Mouse (Mus musculus): Measurements from ENCODE around the gene Pex11g.

Gene Pex11g

DNA sequence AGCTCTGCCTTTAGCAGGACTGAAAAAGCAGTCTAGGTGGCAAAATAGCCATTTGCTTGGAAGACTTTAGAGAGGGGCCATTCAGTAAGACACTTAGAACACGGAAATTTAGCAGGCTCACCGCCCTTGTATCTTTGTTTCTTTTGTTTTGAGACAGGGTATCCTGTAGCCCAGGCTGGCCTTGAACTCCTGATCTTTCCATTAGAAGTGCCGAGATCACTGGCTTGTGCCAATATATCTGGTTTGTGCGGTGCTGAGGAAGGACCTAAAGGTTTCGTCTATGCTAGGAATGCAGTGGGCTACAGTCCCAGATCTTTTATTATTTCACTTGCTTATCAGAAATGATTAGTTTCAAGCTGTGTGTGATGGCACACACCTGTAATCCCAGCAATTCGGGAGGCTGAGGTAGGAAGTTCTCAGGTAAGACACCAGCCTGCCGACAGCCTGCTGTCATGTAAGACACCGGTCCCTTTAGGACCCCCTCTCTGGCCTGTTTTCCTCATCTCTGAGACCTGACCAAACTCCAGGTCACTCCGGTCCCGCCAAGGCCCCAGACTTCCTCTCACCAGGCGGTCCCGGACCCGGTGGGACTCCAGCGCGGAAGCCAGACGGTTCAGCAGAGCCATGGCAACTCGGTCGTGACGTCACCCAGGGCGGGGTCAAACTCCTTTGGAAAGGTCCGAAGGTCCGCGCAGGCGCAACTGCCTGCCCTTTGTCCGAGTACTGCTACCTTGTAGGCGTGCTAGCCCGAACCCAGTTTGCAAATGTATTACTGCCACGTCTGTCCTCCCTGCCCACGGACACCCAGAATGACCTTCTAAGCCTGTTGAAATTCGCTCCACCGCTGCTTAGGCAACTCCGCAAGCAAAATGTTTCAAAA is at the start of gene Pex11g:
TSS of gene Pex11g (minus strand) at position 675 of the 880 bp plus-strand sequence.
- DNase-seq (ENCODE audit: low spot score) = peak; percentile 99

DNA sequence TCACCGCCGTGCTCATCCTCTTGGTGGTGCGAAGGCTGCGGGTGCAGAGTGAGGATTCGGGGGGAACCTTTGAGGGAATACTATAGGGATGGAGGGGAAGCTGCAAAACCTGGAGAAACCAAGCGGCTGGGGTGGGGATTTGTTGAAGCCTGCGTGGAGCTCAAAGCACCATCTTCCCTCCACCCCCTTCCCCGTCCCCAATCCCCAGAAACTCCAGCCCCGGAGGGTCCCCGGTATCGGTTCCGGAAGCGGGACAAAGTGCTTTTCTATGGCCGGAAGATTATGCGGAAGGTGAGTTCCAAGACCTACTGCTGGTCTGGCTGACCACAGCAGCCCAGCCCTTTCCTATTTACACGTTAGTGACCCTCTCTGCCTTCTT is 49.6 kb upstream of the Pex11g start:
- DNase-seq (ENCODE audit: low spot score) = peak; percentile 23

DNA sequence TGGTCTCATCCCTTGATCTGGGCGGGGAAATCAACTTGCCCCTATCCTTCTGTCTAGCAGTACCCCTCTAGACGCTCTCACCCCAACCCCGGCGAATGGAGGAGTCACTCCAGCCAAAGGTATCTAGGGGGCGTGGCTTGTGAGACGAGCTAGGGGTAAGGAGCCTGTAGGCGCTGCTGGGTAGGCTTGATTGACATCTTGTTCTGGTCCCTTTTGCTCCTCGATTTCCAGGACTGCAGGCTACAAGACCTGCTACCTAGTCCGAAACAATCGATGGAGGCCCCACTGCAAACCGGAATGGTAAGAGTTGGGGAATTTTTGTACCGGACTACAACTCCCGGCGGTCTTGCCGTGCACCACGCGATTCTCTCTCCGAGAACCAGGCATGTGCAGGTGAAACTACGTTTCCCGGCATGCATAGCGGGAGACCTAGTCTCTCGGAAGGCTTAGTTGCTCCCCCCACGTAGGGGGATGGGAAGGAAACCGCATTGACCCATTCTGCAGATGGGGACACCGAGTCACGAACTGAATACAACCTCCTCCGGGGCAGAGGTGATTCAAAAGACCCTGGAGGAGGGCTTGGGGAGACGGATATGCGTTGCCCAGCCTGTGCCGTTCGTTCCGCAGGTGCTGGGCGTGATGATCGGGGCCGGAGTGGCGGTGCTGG is 49.1 kb upstream of the Pex11g start:
- peak; percentile 96 for DNase-seq (ENCODE audit: low spot score)

DNA sequence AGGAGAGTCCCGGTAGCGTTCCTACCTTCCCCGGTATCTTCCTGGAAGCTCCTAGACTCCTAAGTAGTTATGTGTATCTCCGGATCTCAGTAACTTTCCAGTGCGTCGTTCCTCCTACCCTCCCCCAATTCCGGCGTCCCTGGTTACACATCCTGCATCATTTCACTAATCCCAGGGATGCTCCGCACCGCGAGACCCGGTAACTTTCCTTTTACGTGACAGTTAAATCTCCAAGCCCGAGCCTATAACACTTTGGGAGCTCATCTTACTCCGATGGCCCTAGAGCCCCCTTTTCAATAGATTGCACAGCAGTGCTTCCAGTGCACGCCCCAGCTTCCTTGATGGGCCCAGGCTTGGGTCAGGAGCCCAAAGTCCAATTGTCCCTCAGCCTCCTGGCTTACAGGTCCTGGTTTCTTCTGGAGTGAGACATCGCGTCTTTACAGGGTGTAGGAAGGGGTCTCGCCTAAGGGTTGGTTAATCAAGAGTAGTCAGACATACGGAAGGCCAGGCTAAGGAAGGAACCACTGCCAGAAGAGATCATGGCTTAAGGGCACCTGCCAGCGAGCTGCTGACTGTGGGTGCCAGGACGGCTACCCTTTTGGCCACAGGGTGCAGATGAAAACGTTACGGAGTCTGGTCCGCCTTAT is 48.4 kb upstream of the Pex11g start:
- DNase-seq (ENCODE audit: low spot score) = peak; percentile 41

DNA sequence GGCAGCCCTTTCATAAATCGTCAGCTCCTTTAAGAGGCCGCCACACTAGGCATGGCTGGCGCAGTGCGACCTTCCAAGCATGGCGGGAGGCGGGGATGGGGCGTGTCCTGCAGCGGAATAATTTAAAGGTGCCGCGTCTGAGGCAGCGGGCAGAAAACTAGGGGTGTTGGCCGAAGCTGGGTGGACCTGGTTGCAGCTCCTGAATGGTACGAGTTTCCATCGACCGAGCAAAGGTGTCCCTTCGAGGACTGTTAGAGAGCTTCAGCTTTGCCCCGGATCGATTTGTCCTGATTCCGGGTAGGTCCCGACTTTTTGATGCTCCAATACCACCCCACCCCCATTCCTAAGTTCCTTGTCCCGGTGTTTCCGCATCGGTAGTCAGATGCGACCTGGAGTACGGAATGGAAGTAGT is 47.8 kb upstream of the Pex11g start, which contains the start of gene Pnpla6:
TSS of gene Pnpla6 (plus strand) at position 125 of the 412 bp plus-strand sequence.
- peak; percentile 92 for DNase-seq (ENCODE audit: low spot score)

DNA sequence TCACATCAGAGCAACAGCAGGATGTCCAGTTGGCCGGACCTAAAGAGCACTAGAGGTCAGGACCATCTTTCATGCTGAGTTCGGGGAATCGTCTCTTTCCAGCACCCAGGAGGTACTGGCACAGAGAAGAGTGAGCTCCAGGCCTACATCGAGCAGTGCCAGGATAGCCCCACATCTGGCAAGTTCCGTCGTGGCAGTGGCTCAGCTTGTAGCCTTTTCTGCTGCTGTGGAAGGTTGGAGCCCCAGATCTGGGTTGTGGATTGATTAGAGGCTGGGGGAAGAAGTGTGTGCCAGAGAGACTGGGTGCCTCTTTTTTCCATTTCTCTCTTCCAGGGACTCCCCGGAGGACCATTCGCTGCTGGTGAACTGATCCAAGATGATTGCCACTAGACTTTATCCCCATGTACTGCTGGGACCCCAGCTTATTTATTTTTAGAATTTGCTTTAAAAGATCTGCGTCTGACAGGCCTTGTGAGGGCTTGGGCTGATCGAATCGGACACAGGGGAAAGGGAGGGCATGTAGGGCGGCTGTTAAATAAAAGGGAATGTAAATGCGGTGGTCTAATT is 47.3 kb upstream of the Pex11g start:
- no peak for DNase-seq (ENCODE audit: low spot score)

DNA sequence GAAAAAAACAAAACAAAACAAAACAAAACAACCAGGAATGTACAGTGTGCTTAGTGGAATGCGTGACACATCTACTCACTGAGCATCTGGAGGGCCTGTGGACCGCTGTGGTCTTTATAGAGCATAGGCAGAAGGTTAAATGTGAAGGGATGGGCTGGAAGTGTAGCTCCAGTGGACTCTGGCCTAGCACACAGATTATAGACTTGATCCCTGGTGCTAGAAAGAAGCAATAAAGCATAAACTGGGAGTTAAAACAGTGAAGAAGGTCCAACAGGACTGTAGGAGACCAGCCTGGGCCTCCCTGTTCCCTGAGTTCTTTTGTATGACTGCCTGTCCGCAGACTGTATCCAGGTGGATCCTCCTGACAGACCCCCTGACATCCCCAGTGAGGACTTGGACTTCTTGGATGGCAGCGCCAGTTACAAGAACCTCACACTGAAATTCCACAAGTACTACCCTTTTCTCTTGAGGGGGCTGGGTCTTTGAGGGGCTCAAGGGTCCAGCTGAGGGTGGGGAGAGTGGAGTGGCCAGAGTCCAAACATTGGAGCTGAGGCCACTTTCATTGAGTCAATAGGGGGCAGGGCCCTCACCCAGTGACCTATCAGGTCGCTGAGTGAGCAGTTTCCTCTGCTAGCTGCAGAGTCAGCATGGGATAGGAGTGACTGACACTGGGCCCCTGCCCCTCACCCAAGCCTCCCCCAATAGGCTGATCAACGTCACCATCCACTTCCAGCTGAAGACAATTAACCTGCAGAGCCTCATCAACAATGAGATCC is 40.7 kb upstream of the Pex11g start:
- DNase-seq (ENCODE audit: low spot score) = no peak

DNA sequence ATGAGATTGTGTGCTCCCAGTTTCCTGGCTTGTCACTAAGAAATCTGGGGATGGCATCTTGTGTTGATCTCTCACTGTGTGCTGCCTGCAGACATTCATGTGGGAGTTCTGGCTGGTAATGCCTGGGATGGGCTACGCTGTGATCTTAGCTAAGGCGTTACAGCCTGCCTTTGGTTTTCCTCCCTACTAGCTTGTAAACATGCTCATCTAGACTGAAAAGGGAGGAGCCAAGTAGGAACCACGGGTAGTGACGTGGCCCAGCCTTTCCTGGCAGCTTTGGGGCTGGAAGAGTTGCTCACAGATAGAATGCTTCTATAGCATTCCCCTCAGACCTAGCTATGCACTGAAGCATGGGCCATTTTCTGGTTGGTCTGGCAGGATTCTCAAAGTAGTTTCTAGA is 34.7 kb upstream of the Pex11g start:
- no peak for DNase-seq (ENCODE audit: low spot score)

DNA sequence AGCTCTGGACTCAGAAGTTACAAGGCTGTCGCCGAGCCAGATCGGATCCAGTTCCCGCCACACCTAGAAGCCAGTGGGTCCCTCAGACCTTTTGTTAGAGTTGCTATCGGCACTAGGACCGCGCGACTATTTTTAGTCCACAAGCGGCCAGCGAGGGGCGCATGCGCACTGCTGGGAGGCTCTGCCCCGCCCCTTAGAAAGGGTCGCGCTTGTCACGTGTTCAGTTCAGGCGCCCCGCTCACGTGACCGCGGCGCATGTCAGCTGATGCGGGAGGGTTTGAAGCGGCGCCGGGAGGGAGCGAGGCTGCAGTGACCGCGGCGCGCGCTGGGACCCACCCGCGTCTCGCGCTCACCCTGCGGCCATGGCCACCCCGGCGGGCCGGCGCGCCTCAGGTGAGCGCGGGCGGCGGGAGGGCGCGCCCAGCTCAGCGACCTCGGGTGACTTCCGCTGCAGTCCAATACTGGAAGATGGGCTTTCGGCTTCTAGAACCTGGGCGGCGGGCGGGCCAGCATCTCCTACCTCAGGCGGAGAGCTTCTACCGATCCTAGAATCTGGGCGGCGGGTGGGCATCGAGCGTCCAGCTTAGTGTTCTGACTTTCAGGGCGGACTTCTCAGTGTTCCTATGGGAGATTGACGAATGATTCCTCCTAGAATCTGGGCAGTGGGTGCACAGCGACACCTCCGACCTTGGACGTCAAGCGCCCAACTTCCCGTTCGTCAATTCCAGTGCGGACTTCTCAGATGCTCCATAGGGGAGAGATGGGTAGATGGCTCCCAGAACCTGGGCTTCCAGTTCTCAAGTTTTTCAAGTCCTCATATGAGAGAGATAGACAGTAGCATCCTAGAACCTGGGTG is 33.0 kb upstream of the Pex11g start, which contains the start of gene Mcoln1:
TSS of gene Mcoln1 (plus strand) at position 223 of the 856 bp plus-strand sequence.
- peak; percentile 98 for DNase-seq (ENCODE audit: low spot score)

DNA sequence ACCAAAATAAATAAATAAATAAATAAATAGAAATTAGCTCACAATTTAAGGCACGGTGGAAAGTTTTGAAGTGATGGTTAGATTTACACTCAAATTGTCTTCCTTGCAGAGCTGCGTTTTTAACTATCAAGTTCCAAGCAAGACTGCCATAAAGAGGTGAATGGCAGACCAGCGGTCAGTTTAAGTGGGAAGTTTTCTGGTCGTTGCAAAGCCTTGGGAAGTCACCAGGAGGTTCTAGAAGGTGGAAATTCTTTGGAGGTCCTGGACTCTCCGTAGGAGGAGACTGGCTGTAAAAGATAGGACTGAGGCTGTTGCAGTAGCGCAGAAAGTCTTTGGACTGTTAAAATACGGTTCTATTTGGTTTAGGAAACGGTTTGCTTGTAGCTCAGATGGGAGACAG is 32.3 kb upstream of the Pex11g start:
- no peak for DNase-seq (ENCODE audit: low spot score)

DNA sequence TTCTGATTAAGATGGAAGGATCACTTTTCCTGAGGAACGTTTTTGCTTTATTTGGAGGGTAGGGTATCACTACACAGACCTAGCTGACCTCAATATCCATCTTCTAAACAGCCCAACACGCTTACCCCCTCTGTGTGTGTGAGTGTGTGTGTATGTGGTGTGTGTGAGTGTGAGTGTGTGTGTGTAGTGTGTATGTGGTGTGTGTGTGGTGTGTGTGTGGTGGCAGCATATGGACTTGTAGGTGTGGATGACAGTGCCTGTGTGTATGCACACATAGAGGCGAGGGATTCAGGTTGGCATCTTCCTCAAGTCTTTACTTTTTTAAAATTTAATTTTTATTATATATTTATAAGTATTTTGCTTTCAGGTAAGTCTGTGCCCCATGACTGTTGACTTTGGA is 31.1 kb upstream of the Pex11g start:
- no peak for DNase-seq (ENCODE audit: low spot score)

DNA sequence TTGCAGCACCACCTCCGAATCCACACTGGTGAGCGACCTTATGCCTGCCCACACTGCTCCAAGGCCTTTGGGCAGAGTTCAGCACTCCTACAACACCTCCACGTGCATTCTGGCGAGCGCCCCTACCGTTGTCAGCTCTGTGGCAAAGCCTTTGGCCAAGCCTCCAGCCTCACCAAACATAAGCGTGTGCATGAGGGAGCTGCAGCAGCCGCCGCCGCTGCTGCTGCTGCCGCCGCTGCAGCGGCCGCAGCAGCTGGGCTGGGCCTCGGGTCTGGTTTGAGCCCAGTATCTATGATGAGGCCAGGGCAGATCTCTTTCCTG is 28.9 kb upstream of the Pex11g start:
- no peak for DNase-seq (ENCODE audit: low spot score)

DNA sequence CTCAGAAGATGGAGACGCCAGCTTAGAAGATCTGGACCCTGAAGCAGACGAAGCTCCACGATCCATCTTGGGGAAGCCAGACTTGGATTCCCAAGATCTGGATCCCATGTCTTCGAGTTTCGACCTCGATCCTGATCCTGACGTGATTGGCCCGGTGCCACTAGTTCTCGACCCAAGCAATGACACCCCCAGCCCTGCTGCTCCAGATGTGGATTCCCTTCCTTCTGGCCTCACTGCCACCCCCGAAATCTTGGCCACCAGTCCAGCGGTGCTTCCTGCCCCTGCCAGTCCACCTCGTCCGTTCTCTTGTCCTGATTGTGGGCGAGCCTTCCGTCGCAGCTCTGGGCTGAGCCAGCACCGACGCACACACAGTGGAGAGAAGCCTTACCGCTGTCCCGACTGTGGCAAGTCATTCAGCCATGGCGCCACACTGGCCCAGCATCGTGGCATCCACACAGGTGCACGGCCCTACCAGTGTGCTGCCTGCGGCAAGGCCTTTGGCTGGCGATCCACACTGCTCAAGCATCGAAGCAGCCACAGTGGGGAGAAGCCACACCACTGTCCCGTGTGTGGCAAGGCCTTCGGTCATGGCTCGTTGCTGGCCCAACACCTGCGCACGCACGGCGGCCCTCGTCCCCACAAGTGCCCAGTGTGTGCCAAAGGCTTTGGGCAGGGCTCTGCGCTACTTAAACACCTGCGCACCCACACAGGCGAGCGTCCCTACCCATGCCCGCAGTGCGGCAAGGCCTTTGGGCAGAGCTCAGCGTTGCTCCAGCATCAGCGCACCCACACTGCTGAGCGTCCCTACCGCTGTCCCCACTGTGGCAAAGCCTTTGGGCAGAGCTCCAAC is 28.3 kb upstream of the Pex11g start:
- DNase-seq (ENCODE audit: low spot score) = no peak

DNA sequence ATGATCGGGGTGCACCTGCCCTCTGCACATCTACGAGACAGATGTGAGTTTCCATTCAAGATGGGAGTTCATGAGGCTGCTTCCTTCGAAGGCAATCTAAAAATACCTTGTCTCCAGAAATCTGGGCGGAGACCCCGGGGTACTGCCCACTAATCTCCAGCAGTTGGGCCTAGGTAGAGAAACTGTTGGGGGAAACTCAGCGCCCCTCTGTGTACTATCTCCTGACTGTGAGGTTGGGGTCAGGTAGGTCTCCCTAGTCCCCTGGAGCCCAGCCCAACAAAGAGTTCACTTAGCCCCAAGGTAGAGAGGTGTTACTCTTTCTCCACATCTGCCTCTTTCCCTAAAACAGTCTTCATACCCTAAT is 26.3 kb upstream of the Pex11g start:
- no peak for DNase-seq (ENCODE audit: low spot score)

DNA sequence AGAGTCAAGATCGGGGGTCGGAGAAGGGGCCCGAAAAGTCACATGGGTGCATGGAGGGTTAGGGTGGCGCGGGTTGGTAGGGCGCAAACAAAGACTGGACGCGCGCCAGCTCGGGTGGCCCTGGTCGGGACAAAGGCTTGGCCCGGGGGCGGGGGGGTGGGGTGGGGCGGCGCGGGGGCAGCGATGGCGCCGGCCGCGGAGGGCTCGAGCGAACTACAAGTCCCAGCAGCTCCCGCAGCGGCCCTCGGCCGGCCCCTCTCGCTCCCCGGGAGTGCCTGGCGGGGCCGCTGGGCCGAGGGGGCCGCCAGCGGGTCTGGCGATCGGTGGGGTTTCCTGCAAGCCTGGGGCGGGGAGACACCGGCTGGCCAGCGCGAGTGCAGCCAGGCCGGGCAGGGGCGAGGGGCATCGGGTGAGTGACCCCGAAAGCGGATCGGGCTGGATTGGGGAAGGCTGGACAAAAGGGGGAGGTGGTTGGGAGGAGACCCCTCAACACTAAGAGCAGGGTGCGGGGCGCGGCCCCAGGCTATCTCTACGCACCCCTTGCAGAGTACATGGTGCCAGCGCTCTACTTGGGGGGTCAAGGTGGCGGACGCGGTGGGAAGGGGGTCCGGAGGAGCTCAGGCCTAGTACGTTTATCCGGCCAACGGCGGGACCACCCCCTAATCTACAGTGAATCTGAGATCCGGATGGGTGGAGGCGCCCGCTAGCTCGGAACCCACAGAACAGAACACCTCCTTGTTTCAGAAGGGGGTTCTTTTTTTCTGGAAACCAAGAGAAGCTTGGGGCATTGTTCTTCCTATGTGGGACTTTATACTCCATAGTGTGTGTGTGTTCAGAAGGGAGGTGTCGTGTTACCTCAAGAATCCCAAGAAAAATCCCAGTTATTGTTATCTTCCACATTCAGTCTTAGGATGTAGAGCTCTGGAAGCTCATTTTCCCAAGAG is 25.7 kb upstream of the Pex11g start, which contains the start of gene Zfp358:
TSS of gene Zfp358 (plus strand) at position 238 of the 944 bp plus-strand sequence.
- peak; percentile 68 for DNase-seq (ENCODE audit: low spot score)

DNA sequence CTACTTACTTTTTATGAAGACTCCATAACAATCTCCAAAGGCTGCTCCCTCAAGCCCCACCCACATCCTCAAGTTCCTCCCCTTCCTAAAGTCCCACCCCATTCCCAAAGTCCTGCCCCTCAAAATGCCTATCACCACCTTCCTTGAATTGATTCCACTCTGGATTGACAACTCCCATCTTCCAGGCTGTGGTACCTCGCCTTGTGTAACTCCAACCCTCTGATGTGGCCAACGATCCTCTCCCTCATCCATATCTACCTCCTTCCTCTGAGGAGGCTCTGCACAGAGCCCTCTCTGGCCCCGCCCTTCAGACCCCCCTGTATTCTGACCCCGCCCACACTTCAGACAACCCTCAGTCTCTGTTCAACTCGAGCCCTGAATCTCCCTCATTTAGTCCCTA is 17.7 kb upstream of the Pex11g start:
- DNase-seq (ENCODE audit: low spot score) = no peak

DNA sequence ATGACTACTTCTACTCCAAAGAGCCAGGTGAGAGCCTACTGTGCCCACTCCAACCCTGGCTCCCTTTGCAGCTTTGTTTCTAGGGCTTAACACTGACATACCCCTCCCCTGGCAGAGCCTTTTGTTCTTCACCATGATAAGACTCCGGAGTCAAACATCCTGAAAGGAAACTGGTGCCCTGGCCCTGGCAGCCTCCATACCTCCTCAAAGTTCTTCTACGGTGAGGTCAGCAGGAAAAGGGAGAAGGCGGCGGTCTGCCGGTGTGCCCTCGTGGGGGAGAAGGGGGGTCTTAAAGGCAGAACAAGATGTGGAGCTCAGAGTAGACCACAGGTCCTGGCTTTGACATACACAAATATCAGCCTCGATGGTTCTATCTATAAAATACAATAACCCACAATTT is 16.1 kb upstream of the Pex11g start:
- peak; percentile 40 for DNase-seq (ENCODE audit: low spot score)

DNA sequence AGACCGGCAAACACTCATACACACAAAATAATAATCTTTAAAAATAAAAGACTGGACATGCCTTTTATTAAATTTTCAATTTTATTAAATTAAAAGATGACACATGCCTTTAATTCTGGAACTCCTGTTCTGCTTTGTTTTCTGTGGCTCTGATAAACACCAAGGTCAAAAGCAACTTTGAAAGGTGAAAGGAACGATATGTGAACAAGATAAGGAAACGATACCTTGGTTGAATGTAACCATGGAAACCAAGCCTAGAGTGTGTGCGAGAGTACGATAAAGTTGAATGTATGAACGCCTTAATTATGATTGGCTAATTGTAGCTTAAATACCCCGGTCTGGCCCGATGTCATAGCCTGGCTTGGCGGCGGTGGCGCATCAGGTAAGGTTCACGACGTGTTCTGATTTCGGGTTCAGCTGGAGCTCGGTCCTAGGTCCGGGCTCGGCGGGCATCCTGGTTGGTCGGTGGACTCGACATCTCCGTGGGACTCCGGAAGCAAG is 14.8 kb upstream of the Pex11g start:
- no peak for DNase-seq (ENCODE audit: low spot score)

DNA sequence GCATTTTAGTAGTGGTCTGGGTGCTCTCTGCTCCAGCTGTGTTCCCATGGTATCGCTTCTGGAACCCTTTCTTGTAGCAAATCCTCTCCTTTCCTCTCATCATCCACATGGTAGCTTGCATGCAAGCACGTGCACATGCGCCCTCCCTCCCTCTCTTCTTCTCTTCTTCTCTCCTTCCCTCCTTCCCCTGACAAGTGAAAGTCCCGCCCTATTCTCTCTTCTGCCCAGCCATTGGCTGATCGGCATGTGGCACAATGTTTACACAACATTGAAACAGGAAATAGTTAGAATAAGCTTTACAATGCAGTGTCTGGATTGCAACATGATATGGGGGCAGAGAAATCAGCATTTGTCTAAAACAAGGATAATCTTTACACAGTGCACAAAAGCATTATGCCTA is 14.1 kb upstream of the Pex11g start:
- DNase-seq (ENCODE audit: low spot score) = peak; percentile 24
